22 mouse cellular contexts compared by ENCODE assay signal in genomic region chr11:5515655-5516054, GRCm38 (mm10). TPM values are rescaled to one million over a fixed set of nuclear protein-coding genes. Genes with fewer than 3 reads are reported as not detected.
"Had no signal": no experiment of that assay in that cellular context is flagged by ENCODE, and none has a peak within 500 bp of the region (broad histone marks: within the 10 kb centered on the region; RNA-seq: fewer than 3 reads in every experiment).

No protein-coding gene starts in this region.

- DNase-seq: liver, postnatal 0 days; lung, adult 2 months; lung, postnatal 14 days; lung, postnatal 36 days; right cerebral cortex, postnatal 14 days; thymus, adult 2 months; thymus, postnatal 25 days; thymus, postnatal 4 days had no signal

- H3K36me3 ChIP-seq: lung, embryonic 15.5 days; midbrain, embryonic 12.5 days; midbrain, embryonic 15.5 days; neural tube, embryonic 12.5 days; stomach, embryonic 15.5 days had no signal

- H3K27ac ChIP-seq: lung, embryonic 15.5 days; macrophage; midbrain, embryonic 12.5 days; midbrain, embryonic 15.5 days; neural tube, embryonic 12.5 days; stomach, embryonic 15.5 days; stomach, postnatal 0 days had no signal

- H3K9ac ChIP-seq: liver, postnatal 0 days; lung, embryonic 15.5 days; midbrain, embryonic 12.5 days; midbrain, embryonic 15.5 days; neural tube, embryonic 12.5 days; stomach, embryonic 15.5 days had no signal

- ATAC-seq: liver, postnatal 0 days; lung, postnatal 0 days; midbrain, embryonic 15.5 days had no signal

- H3K4me1 ChIP-seq: midbrain, embryonic 12.5 days; midbrain, embryonic 15.5 days; neural tube, embryonic 12.5 days had no signal

- H3K4me3 ChIP-seq: lung, embryonic 15.5 days; megakaryocyte, embryonic 14.5 days; midbrain, embryonic 12.5 days; midbrain, embryonic 15.5 days; neural tube, embryonic 12.5 days; stomach, embryonic 15.5 days had no signal

- H3K27me3 ChIP-seq: lung, embryonic 15.5 days; megakaryocyte, embryonic 14.5 days; midbrain, embryonic 12.5 days; midbrain, embryonic 15.5 days; neural tube, embryonic 12.5 days; stomach, embryonic 15.5 days had no signal

- H3K4me2 ChIP-seq: lung, embryonic 15.5 days; midbrain, embryonic 12.5 days; midbrain, embryonic 15.5 days; neural tube, embryonic 12.5 days; stomach, embryonic 15.5 days had no signal

- H3K9me3 ChIP-seq: lung, embryonic 15.5 days; megakaryocyte, embryonic 14.5 days; midbrain, embryonic 12.5 days; midbrain, embryonic 15.5 days; neural tube, embryonic 12.5 days; stomach, embryonic 15.5 days had no signal

RNA-seq across cellular contexts. Expression of gene Ankrd36, which starts 53.8 kb away (rescaled TPM):
- total RNA-seq: megakaryocyte progenitor cell, adult 5-6 weeks; midbrain, postnatal 0 days; neutrophil, adult 5-6 weeks had no signal
- polyA plus RNA-seq: lung, adult 2 months; lung, postnatal 0 days; macrophage; neural tube, embryonic 12.5 days; neural tube, embryonic 14.5 days; stomach, postnatal 0 days; thymus, adult 2 months; urinary bladder, adult 2 months had no signal
